Mouse (Mus musculus): ENCODE data around the gene Obox3.
"Not testable (repeated sequence)": the region's sequence is repeated elsewhere in the genome, so short reads cannot be mapped to it uniquely, and the experiment has no call there.

The Obox3 gene

GRCm38 (mm10) chr7:15639802-15640201 is at the start of gene Obox3:
Gene Obox3 (minus strand): TSS chr7:15639902.
- DNase-seq (ENCODE audit: low read depth, low spot score) = not testable (repeated sequence)

GRCm38 (mm10) chr7:15509411-15509810 is 130.3 kb downstream of the Obox3 start:
- DNase-seq (ENCODE audit: low read depth, low spot score) = not testable (repeated sequence)
